Mouse (Mus musculus): Measurements from ENCODE around the gene Lrmda.

The Lrmda gene

GRCm38 (mm10) chr14:22509747-22510530 is 490.4 kb downstream of the Lrmda start:
- DNase-seq (ENCODE audit: low spot score in 2 of 2), result no peak

DNA sequence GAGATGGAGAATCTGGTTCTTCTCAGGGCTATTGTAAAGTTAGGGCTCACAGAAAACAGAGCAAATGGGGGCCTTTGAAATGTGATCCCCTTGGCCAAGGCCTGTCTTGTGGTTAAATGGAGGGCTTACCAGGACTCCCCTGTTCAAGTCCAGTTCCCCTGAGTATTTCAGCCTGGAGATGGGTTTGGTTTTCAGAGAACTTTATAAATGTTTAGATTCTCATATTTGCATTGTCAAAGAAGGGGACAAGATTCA is 490.9 kb downstream of the Lrmda start:
- DNase-seq (ENCODE audit: low spot score in 2 of 2), result no peak

- no peak for DNase-seq (ENCODE audit: low spot score in 2 of 2)
Observed at GRCm38 (mm10) chr14:22514362-22515084, 495.0 kb downstream of the Lrmda start.

DNA sequence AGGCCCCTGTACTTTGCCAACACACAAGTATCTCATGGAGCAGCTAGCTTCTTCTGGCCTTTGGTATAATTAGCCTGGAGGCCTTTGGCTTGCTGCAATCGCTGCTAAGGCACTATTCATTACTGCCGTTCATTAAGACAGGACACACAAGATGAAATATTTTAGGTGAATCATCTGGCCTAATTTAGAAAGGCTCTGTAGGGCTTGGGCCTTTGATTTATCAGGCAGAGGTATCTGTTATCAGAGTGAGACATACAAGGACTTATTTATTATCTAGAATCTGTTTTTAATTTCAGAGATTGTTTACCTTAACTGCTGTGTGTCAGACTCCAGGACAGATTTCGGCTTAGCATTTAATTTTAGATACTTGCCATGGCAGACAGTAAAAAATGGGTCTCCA is 511.2 kb downstream of the Lrmda start:
- DNase-seq (ENCODE audit: low spot score in 2 of 2), result no peak

- no peak for DNase-seq (ENCODE audit: low spot score in 2 of 2)
Observed at GRCm38 (mm10) chr14:22533501-22533900, 514.0 kb downstream of the Lrmda start.

DNA sequence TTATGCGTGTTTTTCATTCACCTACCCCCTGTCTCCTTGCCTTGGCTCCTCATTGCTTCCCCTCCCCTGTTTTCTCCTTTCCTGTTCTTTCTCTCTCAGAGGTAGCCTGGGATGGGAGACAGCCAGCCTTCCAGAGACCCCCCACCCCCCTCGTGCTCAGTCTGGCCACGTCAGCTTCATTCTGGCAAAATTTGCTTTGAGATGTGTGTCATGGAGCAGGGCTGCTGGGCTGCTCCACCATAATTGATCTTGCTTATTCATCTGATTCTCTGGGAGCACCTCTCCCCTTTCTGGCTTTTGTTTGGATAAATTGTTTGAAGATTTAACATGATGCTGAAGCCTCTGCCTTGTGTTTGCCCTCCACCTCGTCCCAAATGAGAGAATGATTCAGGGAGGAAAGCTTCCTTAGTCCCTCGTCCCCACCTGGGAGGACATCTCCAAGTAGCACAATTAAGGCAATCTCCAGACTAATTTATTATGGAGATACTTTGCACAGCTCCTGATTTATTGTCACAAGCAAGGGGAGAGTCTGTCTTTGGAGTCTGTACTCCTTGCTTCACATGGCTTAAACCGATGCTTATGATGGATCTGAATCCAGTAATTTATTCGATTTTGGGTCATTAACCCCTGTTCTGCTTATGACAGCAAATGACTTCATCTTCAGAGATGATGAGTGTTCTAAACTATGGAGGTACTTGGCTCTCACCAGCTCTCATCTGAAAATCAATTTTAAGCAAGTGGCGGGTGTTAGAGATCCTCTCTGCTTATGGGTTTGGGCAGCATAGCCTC is 526.6 kb downstream of the Lrmda start:
- DNase-seq (ENCODE audit: low spot score in 2 of 2), result no peak

GRCm38 (mm10) chr14:22546676-22546984 is 527.1 kb downstream of the Lrmda start:
- no peak for DNase-seq (ENCODE audit: low spot score in 2 of 2)

GRCm38 (mm10) chr14:22548286-22548685 is 528.8 kb downstream of the Lrmda start:
- DNase-seq (ENCODE audit: low spot score in 2 of 2), result no peak

DNA sequence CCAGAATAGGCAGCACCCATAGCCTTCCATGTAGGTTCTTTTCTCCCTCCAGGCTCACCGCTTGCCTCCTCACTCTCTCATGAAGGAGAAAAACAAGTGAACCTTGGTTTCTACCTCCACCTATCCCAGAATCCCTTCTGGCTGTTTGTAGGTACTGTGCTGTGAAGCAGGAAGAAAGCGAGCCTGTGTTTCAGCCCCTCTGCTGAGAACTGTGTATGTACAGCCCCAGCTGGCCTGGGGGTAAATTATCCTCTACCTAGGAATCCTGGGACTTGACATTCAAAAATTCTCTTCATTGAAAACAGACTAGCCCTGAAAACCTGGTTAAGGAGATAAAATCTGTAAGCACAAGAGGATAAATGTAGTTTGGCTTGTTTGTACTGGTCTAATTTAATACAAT is 529.7 kb downstream of the Lrmda start:
- DNase-seq (ENCODE audit: low spot score in 2 of 2), result no peak

- no peak for DNase-seq (ENCODE audit: low spot score in 2 of 2)
Observed at GRCm38 (mm10) chr14:22552358-22552757, 532.8 kb downstream of the Lrmda start.

GRCm38 (mm10) chr14:22552841-22553240 is 533.3 kb downstream of the Lrmda start:
- no peak for DNase-seq (ENCODE audit: low spot score in 2 of 2)

DNA sequence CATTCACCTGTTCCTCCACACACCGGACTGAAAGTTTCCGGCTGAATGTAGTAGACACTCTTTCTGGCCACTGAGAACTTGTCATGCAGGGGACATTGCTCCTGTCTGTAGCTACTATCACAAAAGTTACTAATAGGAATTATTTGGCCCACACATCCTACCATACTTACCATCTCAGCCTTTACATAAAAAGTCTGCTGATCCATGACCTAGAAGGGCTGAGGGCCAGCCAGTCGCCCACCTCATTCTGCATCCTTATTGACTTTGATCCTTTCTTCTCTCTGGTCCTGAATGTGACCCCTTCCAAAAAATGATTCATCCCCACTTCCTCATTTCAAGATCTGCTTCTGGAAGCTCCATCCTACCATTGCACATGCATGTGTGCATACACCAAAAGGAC is 534.2 kb downstream of the Lrmda start:
- no peak for DNase-seq (ENCODE audit: low spot score in 2 of 2)

- no peak for DNase-seq (ENCODE audit: low spot score in 2 of 2)
Observed at GRCm38 (mm10) chr14:22572486-22572885, 553.0 kb downstream of the Lrmda start.

DNA sequence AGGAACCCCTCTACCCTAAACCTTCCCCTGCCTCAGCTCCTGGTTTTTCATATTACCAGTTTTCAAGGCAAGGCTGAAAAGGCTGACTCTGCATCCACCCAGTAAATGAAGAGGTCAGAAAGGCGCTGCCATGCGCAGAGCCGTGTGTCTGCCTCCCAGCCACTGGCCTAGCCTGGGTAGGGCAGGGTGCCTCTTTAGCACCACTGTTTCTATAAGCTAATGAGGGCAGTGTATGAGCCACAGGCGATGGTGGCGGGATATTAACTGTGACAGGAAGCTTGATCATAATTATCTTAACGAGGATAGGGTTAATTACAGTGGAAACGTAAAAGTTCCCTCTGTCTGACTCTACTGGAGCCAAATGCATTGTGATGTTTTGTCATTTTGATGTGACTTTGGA is 554.1 kb downstream of the Lrmda start:
- no peak for DNase-seq (ENCODE audit: low spot score in 2 of 2)

DNA sequence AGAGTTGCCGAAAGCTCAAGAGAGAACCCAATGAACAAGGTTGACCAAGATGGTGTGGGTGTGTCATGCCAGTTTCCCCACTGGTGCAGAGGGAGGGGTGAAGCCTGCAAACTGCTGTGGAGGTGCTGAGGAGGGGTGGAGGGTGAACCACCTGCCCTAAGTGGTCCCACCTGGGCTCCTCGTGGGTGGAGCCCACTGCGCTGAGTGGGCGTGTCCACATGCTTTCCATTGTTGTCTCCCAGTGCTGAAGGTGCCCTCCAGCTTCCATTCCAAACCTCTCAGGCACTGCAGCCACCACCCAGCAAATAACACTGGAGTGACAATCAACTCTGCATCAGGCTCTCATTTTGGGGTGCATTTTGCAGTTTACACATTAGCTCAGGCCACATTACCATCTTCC is 554.5 kb downstream of the Lrmda start:
- DNase-seq (ENCODE audit: low spot score in 2 of 2), result no peak

DNA sequence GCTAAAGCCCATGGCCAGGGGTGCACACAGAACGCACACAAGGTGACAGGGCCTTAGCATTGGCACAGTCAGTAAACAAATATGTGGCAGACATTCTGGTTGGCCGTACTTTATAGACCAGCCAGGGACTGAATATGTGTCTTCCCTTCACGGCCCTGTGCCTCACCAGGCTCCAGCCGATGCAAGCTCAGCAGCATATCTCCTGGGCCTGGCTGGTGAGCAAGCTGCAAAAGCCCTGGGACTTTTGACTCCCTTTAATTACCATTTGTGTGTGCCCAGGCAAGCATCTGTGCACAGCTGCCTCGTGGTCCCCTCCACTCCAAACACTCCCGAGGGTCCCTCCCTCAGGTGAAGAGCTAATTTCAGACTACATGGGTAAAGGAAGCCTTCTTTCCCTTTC is 556.9 kb downstream of the Lrmda start:
- no peak for DNase-seq (ENCODE audit: low spot score in 2 of 2)

DNA sequence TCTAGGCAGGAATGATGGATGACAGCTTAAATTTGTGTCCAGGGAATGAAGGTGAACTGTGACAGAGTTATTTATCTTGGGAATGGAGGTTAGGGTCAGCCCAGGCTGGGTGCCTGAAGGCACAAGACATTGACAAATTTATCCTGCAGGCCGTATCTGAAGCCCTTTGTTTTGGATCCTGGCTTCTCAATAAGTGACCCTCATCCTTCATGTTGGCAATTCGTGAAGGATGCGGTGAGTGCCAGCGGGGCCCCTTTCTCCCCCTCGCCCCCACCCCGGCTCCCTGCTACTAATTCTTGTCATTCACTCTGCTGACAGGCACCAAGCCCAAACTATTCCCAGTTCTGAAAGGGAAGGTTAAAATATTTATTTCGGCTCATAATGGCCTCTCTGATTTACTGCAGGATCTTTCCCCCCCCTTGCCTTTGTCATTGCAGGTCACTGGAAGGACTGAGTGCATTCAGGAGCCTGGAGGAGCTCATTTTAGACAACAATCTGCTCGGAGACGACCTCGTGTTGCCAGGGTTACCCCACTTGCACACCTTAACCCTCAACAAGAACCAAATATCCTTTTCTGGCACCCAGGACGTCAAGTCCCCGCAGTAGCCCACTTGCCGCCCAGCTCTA is 558.0 kb downstream of the Lrmda start:
- DNase-seq (ENCODE audit: low spot score in 2 of 2), result no peak

DNA sequence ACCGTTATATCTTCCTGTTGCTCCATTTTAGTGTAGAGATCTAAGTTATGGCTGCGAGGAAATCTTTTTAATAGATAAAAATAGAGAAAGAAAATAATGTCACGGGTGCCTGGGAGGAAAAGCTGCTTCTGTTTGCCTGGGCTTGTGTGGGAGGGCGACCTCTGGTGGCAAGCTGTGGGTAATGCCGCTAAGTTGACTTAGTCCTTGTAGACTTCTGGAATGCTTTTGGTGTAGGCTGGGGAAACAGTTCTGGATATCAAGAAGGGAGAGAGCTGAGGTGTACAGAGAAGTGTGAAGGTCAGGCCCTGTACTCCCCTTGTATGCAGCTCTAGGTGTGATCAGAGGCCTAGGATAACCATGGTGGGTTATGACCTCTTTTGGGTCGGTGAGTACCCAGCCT is 558.7 kb downstream of the Lrmda start:
- DNase-seq (ENCODE audit: low spot score in 2 of 2), result peak; percentile 67 to 79

DNA sequence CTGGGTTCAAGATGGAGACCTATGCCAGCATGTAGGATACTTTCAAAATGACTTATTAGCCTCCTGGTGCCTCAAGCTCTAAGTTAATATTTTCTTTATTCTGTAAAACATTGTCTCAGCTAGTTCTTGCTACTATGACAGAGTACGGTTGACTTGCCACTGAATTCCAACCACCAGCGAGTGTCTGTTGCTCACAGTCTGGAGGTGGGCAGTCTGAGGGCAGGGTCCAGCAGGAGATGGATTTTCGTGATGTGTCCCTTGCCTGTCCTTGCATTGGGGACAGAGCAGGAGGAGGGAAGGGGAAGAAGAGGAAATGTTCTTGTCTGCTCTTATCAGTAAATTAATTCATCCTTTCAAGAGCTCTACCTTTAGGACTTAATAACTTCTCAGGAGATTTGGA is 559.5 kb downstream of the Lrmda start:
- no peak for DNase-seq (ENCODE audit: low spot score in 2 of 2)

DNA sequence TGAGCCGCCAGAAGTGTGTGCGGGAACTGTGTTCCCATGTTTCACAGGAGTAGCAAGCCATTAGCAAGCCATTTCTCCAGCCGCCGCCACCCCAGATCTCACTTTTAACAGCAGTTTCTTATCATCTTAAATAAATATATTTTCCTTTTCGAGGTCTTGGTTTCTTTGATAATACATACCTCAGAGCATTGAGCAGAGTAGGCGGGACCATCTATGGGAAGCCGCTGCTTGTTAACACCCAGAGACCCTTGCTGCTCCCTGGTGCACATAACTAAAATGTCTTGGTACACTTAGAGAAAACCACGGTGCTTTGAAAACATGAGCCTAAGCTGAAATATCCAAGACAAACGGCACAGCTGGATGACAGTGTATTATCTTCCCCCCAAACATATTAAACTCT is 562.6 kb downstream of the Lrmda start:
- DNase-seq (ENCODE audit: low spot score in 2 of 2), result no peak

- no peak for DNase-seq (ENCODE audit: low spot score in 2 of 2)
Observed at GRCm38 (mm10) chr14:22586281-22586680, 566.8 kb downstream of the Lrmda start.

DNA sequence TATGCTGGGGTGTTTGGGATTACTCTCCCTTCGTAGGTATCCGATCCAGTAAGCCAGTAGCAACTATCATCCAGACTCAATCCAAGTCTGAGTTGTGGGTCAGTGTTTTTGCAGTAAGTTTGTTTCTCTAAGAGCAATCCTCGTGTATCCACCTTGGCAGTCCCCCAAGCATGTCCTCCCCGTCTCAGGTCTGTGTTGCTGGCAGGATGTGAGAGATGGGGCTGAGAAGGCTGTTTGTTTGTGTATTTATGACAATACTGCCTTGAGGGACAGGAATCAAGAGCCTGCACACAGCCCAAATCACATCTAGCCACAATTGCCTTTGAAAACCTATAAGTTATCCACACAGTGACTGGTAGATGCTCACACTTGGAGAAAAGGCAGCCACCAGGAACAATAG is 567.3 kb downstream of the Lrmda start:
- no peak for DNase-seq (ENCODE audit: low spot score in 2 of 2)
